ENCODE assay signal across 21 mouse cellular contexts in the genomic region with DNA sequence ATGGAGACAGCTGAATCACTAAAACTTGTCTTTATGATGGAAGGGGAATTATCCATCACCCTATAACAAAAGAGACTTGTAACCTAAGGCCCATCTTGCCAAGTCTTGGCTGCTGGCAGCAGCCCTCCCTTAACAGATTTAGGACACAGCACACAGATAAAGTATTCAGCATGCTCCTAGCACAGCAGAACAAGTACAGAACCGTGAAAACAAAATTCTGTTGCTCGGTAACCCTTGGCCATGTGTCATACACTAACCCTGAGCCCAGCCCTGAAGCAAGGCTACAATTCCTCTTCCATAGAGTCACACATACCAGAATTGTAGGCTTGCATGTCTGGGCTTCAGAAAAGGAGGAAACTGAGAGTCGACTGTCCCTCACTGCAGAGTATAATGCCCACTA.
DNase-seq lines count a peak whose midpoint lies in the region; ATAC-seq and TF ChIP-seq lines count a peak whose summit lies in the region.
"Had no signal": no experiment of that assay in that cellular context is flagged by ENCODE, and none has a peak within 500 bp of the region (broad histone marks: within the 10 kb centered on the region; RNA-seq: fewer than 3 reads in every experiment).

No protein-coding gene starts in this region.

- CTCF ChIA-PET in Patski (lab: Charles Lee): no interaction called here

- no peaks in the 10 kb centered on the region for H3K9me3 ChIP-seq in hindbrain, embryonic 14.5 days (ENCODE audit: control insufficient read depth, low read length)
- H3K9me3 ChIP-seq in hindbrain, embryonic 11.5 days (ENCODE audit: control insufficient read depth, low read length): no peaks in the 10 kb centered on the region
- no peaks in the 10 kb centered on the region for H3K9me3 ChIP-seq in limb, embryonic 14.5 days (ENCODE audit: control insufficient read depth, low read length)
- H3K9me3 ChIP-seq: heart, embryonic 12.5 days; liver, embryonic 12.5 days had no signal

- no peak overlapping the region for H3K4me2 ChIP-seq in hindbrain, embryonic 14.5 days (replicated peaks)
- no peak overlapping the region for H3K4me2 ChIP-seq in hindbrain, embryonic 11.5 days (replicated peaks; ENCODE audit: low read depth, low read length)
- H3K4me2 ChIP-seq in limb, embryonic 14.5 days (replicated peaks; ENCODE audit: low read depth, low read length, severe bottlenecking): no peak overlapping the region
- H3K4me2 ChIP-seq: heart, embryonic 12.5 days; liver, embryonic 12.5 days; lung, embryonic 14.5 days had no signal

- no peak overlapping the region for H3K4me3 ChIP-seq in hindbrain, embryonic 14.5 days (replicated peaks; ENCODE audit: low read length)
- no peak overlapping the region for H3K4me3 ChIP-seq in hindbrain, embryonic 11.5 days (ENCODE audit: low read depth, low read length)
- H3K4me3 ChIP-seq in limb, embryonic 14.5 days (replicated peaks; ENCODE audit: low read length): no peak overlapping the region
- no peak overlapping the region for H3K4me3 ChIP-seq in thymus, adult 2 months (ENCODE audit: control insufficient read depth, insufficient read depth, low read length)
- H3K4me3 ChIP-seq: heart, embryonic 12.5 days; liver, embryonic 12.5 days had no signal

- WGBS in hindbrain, embryonic 14.5 days: 69% methylated on average over 3 of the region's 3 CpGs
- WGBS in hindbrain, embryonic 11.5 days: 76% methylated on average over 3 of the region's 3 CpGs
- WGBS in limb, embryonic 14.5 days: 77% methylated on average over 3 of the region's 3 CpGs
- WGBS in thymus, adult 2 months: 88% methylated on average over 3 of the region's 3 CpGs

- H3K27ac ChIP-seq in hindbrain, embryonic 14.5 days: no peak overlapping the region
- no peak overlapping the region for H3K27ac ChIP-seq in hindbrain, embryonic 11.5 days (ENCODE audit: low read depth, low read length)
- H3K27ac ChIP-seq in limb, embryonic 14.5 days (replicated peaks; ENCODE audit: low read depth, low read length): no peak overlapping the region
- H3K27ac ChIP-seq in thymus, adult 2 months (ENCODE audit: control insufficient read depth, insufficient read depth, low read length): no peak overlapping the region
- H3K27ac ChIP-seq: liver, embryonic 12.5 days; stomach, postnatal 0 days had no signal

- peak; percentile 2 to 10 for DNase-seq in cerebellum, postnatal 14 days
- DNase-seq in cerebellum, adult 9-10 months: no peak
- peak; percentile 26 for DNase-seq in hindbrain, embryonic 14.5 days (ENCODE audit: low spot score)
- no peak for DNase-seq in hindbrain, embryonic 11.5 days (ENCODE audit: low spot score)
- DNase-seq in Patski (ENCODE audit: low read depth, low spot score): no peak
- peak; percentile 23 for DNase-seq in limb, embryonic 14.5 days (ENCODE audit: low spot score)
- DNase-seq in thymus, adult 2 months: no peak
- no peak for DNase-seq in urinary bladder, postnatal 14 days (ENCODE audit: low spot score)
- DNase-seq: B cell, adult 2 months; cerebellum, adult 8-10 months; heart, postnatal 14 days; kidney, adult 2 months; kidney, postnatal 10 days; layer of hippocampus, postnatal 36 days; lung, embryonic 14.5 days; lung, postnatal 36 days; retina, postnatal 1 day had no signal

- no peak overlapping the region for H3K9ac ChIP-seq in hindbrain, embryonic 14.5 days
- no peak overlapping the region for H3K9ac ChIP-seq in hindbrain, embryonic 11.5 days (ENCODE audit: low read depth, low read length)
- no peak overlapping the region for H3K9ac ChIP-seq in limb, embryonic 14.5 days (ENCODE audit: low read depth, low read length, severe bottlenecking)
- H3K9ac ChIP-seq: heart, embryonic 12.5 days; liver, embryonic 12.5 days; lung, embryonic 14.5 days had no signal

- no peak for TF ChIP-seq CTCF in Patski (IDR thresholded peaks at IDR 0.05)
- no peak for TF ChIP-seq CTCF in thymus, adult 2 months (IDR thresholded peaks at IDR 0.05; ENCODE audit: borderline replicate concordance, control insufficient read depth, extremely low read depth, insufficient read depth, low read length, poor library complexity)

- peak; percentile 70 for ATAC-seq in hindbrain, embryonic 14.5 days (ENCODE audit: low FRiP score)
- no peak for ATAC-seq in hindbrain, embryonic 11.5 days (ENCODE audit: low FRiP score)
- peak; percentile 88 for ATAC-seq in Patski
- ATAC-seq in limb, embryonic 14.5 days (ENCODE audit: low FRiP score, low read depth): peak; percentile 55; the same call in 1 of the 2 replicates
- ATAC-seq: inflammation-experienced regulatory T-cells, adult 6 months; liver, embryonic 12.5 days had no signal

- in situ Hi-C loops in Patski (cut with MboI; ENCODE audit: low pct_unique_long_range_greater_than_20kb): no loop called here

- TF ChIP-seq POLR2A in limb, embryonic 14.5 days (IDR thresholded peaks at IDR 0.05; ENCODE audit: borderline replicate concordance, extremely low read depth, insufficient read depth, insufficient read length): no peak
- TF ChIP-seq POLR2A in thymus, adult 2 months (IDR thresholded peaks at IDR 0.05; ENCODE audit: control insufficient read depth, extremely low read depth, insufficient read depth, low read length, poor library complexity): no peak

- POLR2A ChIA-PET in Patski (lab: Charles Lee): no interaction called here

- no peaks in the 10 kb centered on the region for H3K27me3 ChIP-seq in hindbrain, embryonic 14.5 days (ENCODE audit: control insufficient read depth, insufficient read depth, low read length)
- no peaks in the 10 kb centered on the region for H3K27me3 ChIP-seq in hindbrain, embryonic 11.5 days (ENCODE audit: control insufficient read depth, insufficient read depth, low read length)
- H3K27me3 ChIP-seq in Patski: peaks cover 4% of the 10 kb centered on the region
- H3K27me3 ChIP-seq in limb, embryonic 14.5 days (ENCODE audit: control insufficient read depth, insufficient read depth, low read length): no peaks in the 10 kb centered on the region
- no peaks in the 10 kb centered on the region for H3K27me3 ChIP-seq in thymus, adult 2 months (ENCODE audit: control insufficient read depth, insufficient read depth, low read length)
- H3K27me3 ChIP-seq: heart, embryonic 12.5 days; liver, embryonic 12.5 days had no signal

- no peaks in the 10 kb centered on the region for H3K36me3 ChIP-seq in hindbrain, embryonic 14.5 days (replicated peaks; ENCODE audit: control insufficient read depth, insufficient read depth)
- H3K36me3 ChIP-seq in hindbrain, embryonic 11.5 days (ENCODE audit: control insufficient read depth, insufficient read depth, low read length): no peaks in the 10 kb centered on the region
- no peaks in the 10 kb centered on the region for H3K36me3 ChIP-seq in limb, embryonic 14.5 days (ENCODE audit: control insufficient read depth, insufficient read depth, low read length)
- H3K36me3 ChIP-seq in thymus, adult 2 months (ENCODE audit: control insufficient read depth, insufficient read depth, low read length): no peaks in the 10 kb centered on the region
- H3K36me3 ChIP-seq: heart, embryonic 12.5 days; liver, embryonic 12.5 days had no signal

- H3K4me1 ChIP-seq in hindbrain, embryonic 14.5 days (replicated peaks; ENCODE audit: control insufficient read depth, insufficient read depth, low read length): no peaks in the 10 kb centered on the region
- H3K4me1 ChIP-seq in hindbrain, embryonic 11.5 days (replicated peaks; ENCODE audit: control insufficient read depth, insufficient read depth, low read length): no peaks in the 10 kb centered on the region
- H3K4me1 ChIP-seq in limb, embryonic 14.5 days (ENCODE audit: control insufficient read depth, insufficient read depth, low read length): no peaks in the 10 kb centered on the region
- no peaks in the 10 kb centered on the region for H3K4me1 ChIP-seq in thymus, adult 2 months (replicated peaks; ENCODE audit: control insufficient read depth, insufficient read depth, low read length)
- H3K4me1 ChIP-seq: heart, embryonic 12.5 days; liver, embryonic 12.5 days had no signal

Comparison
In these comparisons a context has a peak if more than half of its experiments do, and no peak if none do; other contexts are left out.
1. DNase-seq: peak in cerebellum, postnatal 14 days (2 of 2), hindbrain, embryonic 14.5 days (single experiment) and limb, embryonic 14.5 days (single experiment); none in cerebellum, adult 9-10 months (single experiment), hindbrain, embryonic 11.5 days (single experiment), Patski (single experiment), thymus, adult 2 months (single experiment) and urinary bladder, postnatal 14 days (single experiment).